Mouse (Mus musculus): Measurements from ENCODE around the gene Adgrv1. TPM values are rescaled to one million over a fixed set of nuclear protein-coding genes. Genes with fewer than 3 reads are reported as not detected.
"Not testable (repeated sequence)": the region's sequence is repeated elsewhere in the genome, so short reads cannot be mapped to it uniquely, and the experiment has no call there.

The Adgrv1 gene
- polyA plus RNA-seq, 2 experiments, result 0.08 to 0.24 TPM

- Histone ChIP-seq H3K4me1 (replicated peaks; ENCODE audit: control insufficient read depth in 2 of 2, insufficient read depth in 2 of 2, low read length in 1 of 2) (peaks cover 24 to 28% of the 10 kb centered on the region in 2 experiments), H3K4me2 (ENCODE audit: low read depth) (peak overlapping the region; percentile 41)
- WGBS (ENCODE audit: insufficient replicate concordance), result 22% methylated on average over 4 of the region's 6 CpGs
- not testable (repeated sequence) for H3K4me3 ChIP-seq (ENCODE audit: insufficient read depth in 1 of 2, low read depth in 2 of 2, low read length in 2 of 2); H3K9me3 ChIP-seq (ENCODE audit: control insufficient read depth, low read length); H3K27ac ChIP-seq; H3K9ac ChIP-seq (replicated peaks); H3K27me3 ChIP-seq (ENCODE audit: control insufficient read depth, insufficient read depth, low read length); H3K36me3 ChIP-seq (replicated peaks; ENCODE audit: control insufficient read depth, insufficient read depth, low read depth)
- TF ChIP-seq EP300 (IDR thresholded peaks at IDR 0.05; ENCODE audit: low read depth), result peak; percentile 76
- peak in 1 of 3 experiments; percentile 32 for DNase-seq (ENCODE audit: low read depth in 3 of 3, low spot score in 3 of 3)
- peak; percentile 41; the same call in 1 of the 2 replicates for ATAC-seq (ENCODE audit: insufficient read depth)
These were observed 17.4 kb upstream of the Adgrv1 start for GRCm38 (mm10) chr13:81650382-81650781.

GRCm38 (mm10) chr13:81646348-81646747 lies 13.4 kb upstream of the Adgrv1 start:
- ATAC-seq (ENCODE audit: insufficient read depth) (peak; percentile 38), DNase-seq (ENCODE audit: low read depth in 3 of 3, low spot score in 3 of 3) (peak in 1 of 3 experiments; percentile 56)
- Histone ChIP-seq H3K27ac (peak overlapping the region; percentile 69), H3K4me3 (ENCODE audit: insufficient read depth in 1 of 2, low read depth in 2 of 2, low read length in 2 of 2) (no peak overlapping the region), H3K9ac (replicated peaks) (no peak overlapping the region), H3K4me2 (ENCODE audit: low read depth) (peak overlapping the region; percentile 50), H3K27me3 (ENCODE audit: control insufficient read depth, insufficient read depth, low read length) (no peaks in the 10 kb centered on the region), H3K9me3 (ENCODE audit: control insufficient read depth, low read length) (no peaks in the 10 kb centered on the region), H3K36me3 (replicated peaks; ENCODE audit: control insufficient read depth, insufficient read depth, low read depth) (no peaks in the 10 kb centered on the region), H3K4me1 (replicated peaks; ENCODE audit: control insufficient read depth in 2 of 2, insufficient read depth in 2 of 2, low read length in 1 of 2) (peaks cover 53 to 55% of the 10 kb centered on the region in 2 experiments)
- WGBS (ENCODE audit: insufficient replicate concordance), result 19% methylated on average over 6 of the region's 6 CpGs
- TF ChIP-seq CTCF (IDR thresholded peaks at IDR 0.05; ENCODE audit: low read depth), result no peak
- TF ChIP-seq EP300 (IDR thresholded peaks at IDR 0.05; ENCODE audit: low read depth), result peak; percentile 92

GRCm38 (mm10) chr13:81644047-81644565 lies 11.2 kb upstream of the Adgrv1 start:
- DNase-seq (ENCODE audit: low read depth in 3 of 3, low spot score in 3 of 3) (no peak), ATAC-seq (ENCODE audit: insufficient read depth) (no peak)
- WGBS (ENCODE audit: insufficient replicate concordance), result 84% methylated on average over 11 of the region's 11 CpGs
- Histone ChIP-seq H3K27ac (no peak overlapping the region), H3K36me3 (replicated peaks; ENCODE audit: control insufficient read depth, insufficient read depth, low read depth) (no peaks in the 10 kb centered on the region), H3K9ac (replicated peaks) (no peak overlapping the region), H3K9me3 (ENCODE audit: control insufficient read depth, low read length) (no peaks in the 10 kb centered on the region), H3K4me2 (ENCODE audit: low read depth) (no peak overlapping the region), H3K4me1 (replicated peaks; ENCODE audit: control insufficient read depth in 2 of 2, insufficient read depth in 2 of 2, low read length in 1 of 2) (peaks cover 50 to 55% of the 10 kb centered on the region in 2 experiments), H3K27me3 (ENCODE audit: control insufficient read depth, insufficient read depth, low read length) (no peaks in the 10 kb centered on the region), H3K4me3 (ENCODE audit: insufficient read depth in 1 of 2, low read depth in 2 of 2, low read length in 2 of 2) (no peak overlapping the region)
- TF ChIP-seq EP300 (IDR thresholded peaks at IDR 0.05; ENCODE audit: low read depth) (no peak), CTCF (IDR thresholded peaks at IDR 0.05; ENCODE audit: low read depth) (no peak)

- peak overlapping the region; percentile 45; the same call in 1 of the 2 replicates for H3K9ac ChIP-seq (replicated peaks)
- no peaks in the 10 kb centered on the region for H3K27me3 ChIP-seq (ENCODE audit: control insufficient read depth, insufficient read depth, low read length)
- peaks cover 45 to 52% of the 10 kb centered on the region in 2 experiments for H3K4me1 ChIP-seq (replicated peaks; ENCODE audit: control insufficient read depth in 2 of 2, insufficient read depth in 2 of 2, low read length in 1 of 2)
- WGBS (ENCODE audit: insufficient replicate concordance), result 12% methylated on average over 7 of the region's 7 CpGs
- H3K36me3 ChIP-seq (replicated peaks; ENCODE audit: control insufficient read depth, insufficient read depth, low read depth), result no peaks in the 10 kb centered on the region
- peak overlapping the region; percentile 69 for H3K4me2 ChIP-seq (ENCODE audit: low read depth)
- DNase-seq (ENCODE audit: low read depth in 3 of 3, low spot score in 3 of 3), result peak; percentile 64 to 75 (median 74)
- peak overlapping the region; percentile 18 to 32; a peak in 2 of 4 replicates for H3K4me3 ChIP-seq (ENCODE audit: insufficient read depth in 1 of 2, low read depth in 2 of 2, low read length in 2 of 2)
- peak overlapping the region; percentile 93 for H3K27ac ChIP-seq
- ATAC-seq (ENCODE audit: insufficient read depth), result peak; percentile 95
- H3K9me3 ChIP-seq (ENCODE audit: control insufficient read depth, low read length), result no peaks in the 10 kb centered on the region
- TF ChIP-seq CTCF (IDR thresholded peaks at IDR 0.05; ENCODE audit: low read depth) (no peak), EP300 (IDR thresholded peaks at IDR 0.05; ENCODE audit: low read depth) (peak; percentile 98)
These were observed 9.7 kb upstream of the Adgrv1 start for GRCm38 (mm10) chr13:81642491-81643149.

GRCm38 (mm10) chr13:81641289-81642045 lies 8.5 kb upstream of the Adgrv1 start:
- H3K36me3 ChIP-seq (replicated peaks; ENCODE audit: control insufficient read depth, insufficient read depth, low read depth), result no peaks in the 10 kb centered on the region
- H3K4me2 ChIP-seq (ENCODE audit: low read depth), result peak overlapping the region; percentile 69
- no peak overlapping the region for H3K9ac ChIP-seq (replicated peaks)
- TF ChIP-seq CTCF (IDR thresholded peaks at IDR 0.05; ENCODE audit: low read depth) (peak; percentile 79), EP300 (IDR thresholded peaks at IDR 0.05; ENCODE audit: low read depth) (no peak)
- H3K27me3 ChIP-seq (ENCODE audit: control insufficient read depth, insufficient read depth, low read length), result no peaks in the 10 kb centered on the region
- WGBS (ENCODE audit: insufficient replicate concordance), result 23% methylated on average over 8 of the region's 8 CpGs
- peak in 1 of 3 experiments; percentile 59 for DNase-seq (ENCODE audit: low read depth in 3 of 3, low spot score in 3 of 3)
- no peak overlapping the region for H3K4me3 ChIP-seq (ENCODE audit: insufficient read depth in 1 of 2, low read depth in 2 of 2, low read length in 2 of 2)
- H3K4me1 ChIP-seq (replicated peaks; ENCODE audit: control insufficient read depth in 2 of 2, insufficient read depth in 2 of 2, low read length in 1 of 2), result peaks cover 39 to 44% of the 10 kb centered on the region in 2 experiments
- no peaks in the 10 kb centered on the region for H3K9me3 ChIP-seq (ENCODE audit: control insufficient read depth, low read length)
- no peak overlapping the region for H3K27ac ChIP-seq
- no peak for ATAC-seq (ENCODE audit: insufficient read depth)
